21 mouse cellular contexts compared by ENCODE assay signal in genomic region chr5:132333744-132334143, GRCm38 (mm10).
"Had no signal": no experiment of that assay in that cellular context is flagged by ENCODE, and none has a peak within 500 bp of the region (broad histone marks: within the 10 kb centered on the region; RNA-seq: fewer than 3 reads in every experiment).

No protein-coding gene starts in this region.

- H3K9me3 ChIP-seq: kidney, embryonic 15.5 days; lung, embryonic 15.5 days; midbrain, embryonic 10.5 days; midbrain, embryonic 13.5 days; neural tube, embryonic 13.5 days had no signal

- H3K4me1 ChIP-seq: megakaryocyte, embryonic 14.5 days had no signal

- H3K36me3 ChIP-seq: kidney, embryonic 15.5 days; lung, embryonic 15.5 days; midbrain, embryonic 10.5 days; midbrain, embryonic 13.5 days; neural tube, embryonic 13.5 days had no signal

- DNase-seq: kidney, adult 11 months; kidney, adult 8-10 months; kidney, postnatal 4 days; layer of hippocampus, postnatal 36 days; lung, adult 18-20 months; lung, postnatal 10 days; lung, postnatal 36 days; retina, postnatal 1 day; thymus, adult 18-20 months; thymus, postnatal 36 days had no signal

- H3K27me3 ChIP-seq: kidney, embryonic 15.5 days; lung, embryonic 15.5 days; megakaryocyte, embryonic 14.5 days; midbrain, embryonic 13.5 days; neural tube, embryonic 13.5 days had no signal

- ATAC-seq: midbrain, embryonic 13.5 days; midbrain, embryonic 16.5 days had no signal

- H3K4me2 ChIP-seq: kidney, embryonic 15.5 days; liver, embryonic 11.5 days; lung, embryonic 15.5 days; midbrain, embryonic 13.5 days; neural tube, embryonic 13.5 days had no signal

- H3K4me3 ChIP-seq: kidney, embryonic 15.5 days; left cerebral cortex, adult 2 months; lung, embryonic 15.5 days; megakaryocyte, embryonic 14.5 days; midbrain, embryonic 10.5 days; midbrain, embryonic 13.5 days; myocyte; neural tube, embryonic 13.5 days had no signal

- H3K9ac ChIP-seq: kidney, embryonic 15.5 days; liver, embryonic 14.5 days; lung, embryonic 15.5 days; midbrain, embryonic 13.5 days; neural tube, embryonic 13.5 days had no signal

- H3K27ac ChIP-seq: kidney, embryonic 15.5 days; left cerebral cortex, adult 2 months; liver, embryonic 14.5 days; lung, embryonic 15.5 days; midbrain, embryonic 10.5 days; neural tube, embryonic 13.5 days had no signal
